Mouse (Mus musculus) bone marrow, adult 2 months (tissue): Measurements from ENCODE around the gene Mafk.

Experiments used
- CTCF ChIP-seq: fragments of 200-500 bp; IDR thresholded peaks from 2 replicates; pipeline ENCODE4 v1.5.1; 2011; ENCODE audit warnings: low read length, control low read depth; ENCODE audit not compliant: control insufficient read depth, insufficient read depth
- POLR2A ChIP-seq: fragments of 200-500 bp; IDR thresholded peaks from 2 replicates; pipeline ENCODE4 v1.6.1; 2011; ENCODE audit warnings: low read depth, mild to moderate bottlenecking, control low read depth, low read length, borderline replicate concordance; ENCODE audit not compliant: control insufficient read depth

DNA sequence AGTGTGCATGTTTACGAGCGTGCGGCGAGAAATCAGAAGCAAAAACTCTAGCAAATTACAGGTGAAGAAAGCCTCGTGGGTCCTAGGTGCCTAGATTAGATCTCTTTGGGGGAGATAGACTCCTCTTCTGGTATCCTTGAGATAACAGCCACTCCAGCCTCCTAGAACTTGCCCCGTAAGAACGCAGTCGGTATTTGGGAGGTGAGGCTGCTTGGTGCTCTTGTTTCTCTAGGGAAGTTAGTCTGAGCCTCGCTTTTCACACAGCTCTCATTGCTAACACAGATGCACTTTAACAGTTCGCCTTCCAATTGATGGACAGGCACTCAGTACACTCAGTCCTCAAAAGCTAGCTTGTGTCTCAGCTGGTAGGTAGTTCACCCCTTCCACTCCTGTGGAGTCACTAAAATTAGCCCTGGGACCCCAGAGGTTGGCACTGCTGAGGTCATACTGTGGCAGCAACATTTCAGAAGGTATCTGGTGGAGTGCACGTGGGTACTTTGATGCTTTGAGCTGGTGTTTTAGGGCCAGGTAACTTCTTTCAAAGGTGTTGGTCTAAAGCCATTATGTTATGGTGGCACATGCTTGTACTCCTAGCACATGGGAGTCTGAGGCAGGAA lies 954 bp downstream of the Mafk start:
- no peak for TF ChIP-seq CTCF
- no peak for TF ChIP-seq POLR2A
